Mouse (Mus musculus): ENCODE measurements around the gene Tomm40.

The Tomm40 gene

DNA sequence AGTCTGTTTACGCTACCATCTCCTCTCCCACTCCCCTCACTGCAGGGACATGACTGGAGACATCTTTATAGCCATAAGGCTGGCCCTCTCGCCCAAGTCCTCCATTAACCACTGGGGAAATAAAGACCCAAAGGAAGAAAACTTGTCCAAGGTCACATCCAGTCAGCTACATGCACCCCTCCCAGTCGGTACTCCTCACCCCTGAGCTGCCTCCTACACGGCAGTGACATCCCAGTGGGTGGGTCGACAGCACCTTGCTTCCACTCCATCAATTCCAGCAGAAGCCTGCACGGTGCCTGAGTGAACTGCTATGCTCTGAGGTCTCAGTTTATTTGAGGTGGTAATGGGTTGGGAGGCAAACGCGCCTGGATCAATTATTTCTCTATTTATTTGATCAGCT lies 51.3 kb downstream of the Tomm40 start:
- DNase-seq (ENCODE audit: extremely low read depth, low read depth, low spot score) = no peak

DNA sequence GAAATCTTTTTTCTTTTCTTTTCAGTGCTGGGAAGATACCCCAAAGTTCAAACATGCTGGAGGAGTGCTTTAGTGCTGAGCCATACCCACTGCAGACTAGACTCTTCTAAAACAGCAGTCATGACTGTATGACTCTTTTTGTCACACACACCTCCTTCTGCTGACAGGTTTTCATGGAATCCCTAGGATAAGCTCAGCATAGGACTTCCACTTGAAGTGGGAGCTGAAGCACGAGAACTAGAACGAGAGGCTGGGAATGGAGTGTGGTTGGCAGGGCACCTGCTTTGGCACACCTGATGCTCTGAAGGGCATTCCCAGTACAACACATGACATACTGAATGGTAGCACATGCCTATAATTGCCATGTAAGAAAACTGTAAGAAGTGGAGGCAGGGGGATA lies 62.6 kb downstream of the Tomm40 start:
- no peak for DNase-seq (ENCODE audit: extremely low read depth, low read depth, low spot score)
